Mouse (Mus musculus): ENCODE data around the gene Vmn1r12.
"Not testable (repeated sequence)": the region's sequence is repeated elsewhere in the genome, so short reads cannot be mapped to it uniquely, and the experiment has no call there.

Vmn1r12 gene

DNA sequence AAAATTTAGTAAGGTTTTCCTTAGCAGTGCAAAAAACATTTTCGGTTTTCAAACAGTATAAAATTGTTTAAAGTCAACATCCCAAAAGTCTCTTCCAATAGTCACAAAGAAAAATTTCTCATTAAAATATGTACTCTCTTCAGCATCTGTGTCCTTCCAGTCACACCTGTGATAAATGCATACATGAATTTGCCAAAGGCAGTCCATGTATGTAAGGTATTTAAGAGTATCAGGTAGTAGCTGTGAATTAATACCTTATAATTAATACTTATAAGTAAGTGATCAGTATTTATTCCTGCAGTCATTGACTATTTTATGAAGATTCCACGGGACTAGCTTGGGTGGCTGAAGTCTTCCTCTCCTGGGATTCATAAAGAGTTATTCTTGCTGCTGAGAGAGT lies at the start of gene Vmn1r12:
Gene Vmn1r12, plus strand, starts transcription at position 301 of the 400 bp plus-strand sequence.
- no peak for DNase-seq (ENCODE audit: low spot score)

DNA sequence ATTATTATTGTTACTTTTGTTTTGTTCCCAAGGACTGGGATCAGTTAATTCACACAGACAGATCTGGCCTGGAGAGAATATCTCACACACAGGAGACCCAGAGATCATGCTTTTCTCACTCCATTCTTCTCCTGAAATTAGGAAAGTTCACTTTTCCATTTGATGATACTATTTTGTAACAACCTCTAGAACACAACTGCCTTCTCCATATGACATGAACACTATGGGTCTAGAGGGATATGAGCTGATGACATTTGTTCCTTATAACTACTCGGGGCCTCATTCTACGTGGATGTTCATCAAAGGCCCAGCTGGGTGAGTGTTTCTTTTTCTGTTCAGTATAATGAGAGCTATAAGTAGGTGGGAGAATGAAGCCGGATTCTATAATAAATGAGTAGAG lies 47.6 kb upstream of the Vmn1r12 start, which contains the start of gene Vmn1r10:
Gene Vmn1r10, plus strand, starts transcription at position 301 of the 400 bp plus-strand sequence.
- DNase-seq (ENCODE audit: low spot score) = no peak

DNA sequence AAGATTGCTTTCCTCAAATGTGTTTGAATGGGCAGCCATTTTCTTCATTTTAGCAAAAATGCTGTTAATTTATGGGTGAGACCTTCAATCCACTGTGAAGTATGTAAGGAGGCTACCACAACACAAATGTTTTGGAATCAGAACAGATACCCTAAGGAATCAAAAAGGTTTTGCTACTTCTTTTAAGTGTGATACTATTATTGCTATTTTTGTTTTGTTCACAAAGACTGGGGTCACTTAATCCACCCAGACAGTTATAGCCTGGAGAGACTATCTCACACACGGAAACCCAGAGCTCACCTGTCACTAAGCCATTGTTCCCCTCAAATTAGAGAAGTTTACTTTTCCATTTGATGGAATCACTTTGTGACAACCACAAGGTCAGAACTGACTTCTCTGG lies 23.6 kb upstream of the Vmn1r12 start, which contains the start of gene Vmn1r11:
Gene Vmn1r11, plus strand, starts transcription at position 301 of the 400 bp plus-strand sequence.
- no peak for DNase-seq (ENCODE audit: low spot score)

DNA sequence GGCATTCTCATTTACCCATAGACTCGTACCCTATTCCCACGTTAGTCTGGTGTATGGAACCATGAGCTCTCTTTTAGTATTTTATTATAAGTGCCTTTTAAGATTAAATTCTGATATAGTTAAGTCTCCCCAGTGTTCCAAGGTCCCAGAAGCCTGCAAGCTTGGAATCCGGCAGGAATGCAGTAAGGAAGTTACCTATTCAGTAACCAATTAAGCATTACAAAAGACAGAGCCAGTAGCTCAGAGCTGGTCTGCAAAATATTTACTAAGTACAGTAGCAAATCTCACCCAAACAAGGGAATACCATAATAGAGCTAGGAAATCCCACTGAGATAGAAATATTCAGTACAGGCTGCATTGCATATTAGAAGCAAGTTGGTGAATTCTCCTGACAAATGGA lies 33.3 kb downstream of the Vmn1r12 start:
- not testable (repeated sequence) for DNase-seq (ENCODE audit: low spot score)

DNA sequence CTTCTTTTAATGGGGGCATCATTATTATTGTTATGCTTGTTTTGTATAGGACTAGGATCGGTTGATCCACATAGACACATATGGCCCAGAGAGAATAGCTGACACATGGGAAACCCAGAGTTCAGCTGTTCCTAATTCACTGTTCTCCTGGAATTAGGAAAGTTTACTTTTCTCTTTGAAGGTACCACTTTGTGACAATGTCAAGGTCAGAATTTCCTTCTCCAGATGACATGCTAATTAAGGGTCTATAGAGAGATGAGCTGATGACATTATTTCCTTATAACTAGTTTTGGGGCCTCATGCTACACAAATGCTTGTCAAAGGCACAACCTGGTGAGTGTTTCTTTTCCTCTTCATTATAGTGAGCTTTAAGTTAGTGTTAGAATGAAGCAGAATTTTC lies 46.3 kb downstream of the Vmn1r12 start, which contains the start of gene Vmn1r13:
Gene Vmn1r13, plus strand, starts transcription at position 301 of the 400 bp plus-strand sequence.
- not testable (repeated sequence) for DNase-seq (ENCODE audit: low spot score)

All from ovary, postnatal 14 days (tissue).